Mouse (Mus musculus) small intestine, adult 2 months (tissue): ENCODE results near the gene Morn1.

Experiments used
- CTCF ChIP-seq: fragments of 200-500 bp; IDR thresholded peaks from 2 replicates; pipeline ENCODE4 v1.5.1; 2012; ENCODE audit warnings: low read depth, mild to moderate bottlenecking, control low read depth, inconsistent platforms, low read length, moderate library complexity, mixed read lengths; ENCODE audit not compliant: insufficient replicate concordance, insufficient read length; ENCODE audit errors: extremely low read depth
- POLR2A ChIP-seq: fragments of 200-500 bp; IDR thresholded peaks from 2 replicates; pipeline ENCODE4 v1.6.1; 2012; ENCODE audit warnings: low read depth, mild to moderate bottlenecking, control low read depth, inconsistent platforms, low read length, moderate library complexity

DNA sequence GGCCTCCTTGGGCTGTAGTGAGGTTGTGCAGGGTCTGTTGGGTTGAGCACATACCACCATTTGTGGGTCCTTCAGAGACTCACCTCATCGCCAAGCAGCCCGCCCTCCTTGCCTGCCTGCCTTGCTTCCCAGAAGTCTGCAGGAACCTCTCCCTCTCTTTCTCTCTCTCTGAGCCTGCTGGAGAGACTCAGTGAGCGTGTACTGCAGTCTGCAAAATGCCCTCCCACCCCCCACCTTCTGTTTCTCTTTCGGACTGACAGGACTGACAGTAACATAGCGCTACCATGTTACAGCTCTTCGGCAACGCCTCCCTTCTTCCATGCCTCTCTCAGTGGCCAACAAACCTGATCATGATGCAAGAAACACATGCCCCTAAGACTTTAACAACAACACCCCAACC lies 103.9 kb downstream of the Morn1 start:
- TF ChIP-seq POLR2A: no peak
- no peak for TF ChIP-seq CTCF
